In genomic region chr1:58235405-58235804, GRCm38 (mm10) we compare ENCODE assay signal across 22 mouse cellular contexts. TPM values are rescaled to one million over a fixed set of nuclear protein-coding genes. Genes with fewer than 3 reads are reported as not detected.
DNase-seq lines count a peak whose midpoint lies in the region; ATAC-seq and TF ChIP-seq lines count a peak whose summit lies in the region.
"Had no signal": no experiment of that assay in that cellular context is flagged by ENCODE, and none has a peak within 500 bp of the region (broad histone marks: within the 10 kb centered on the region; RNA-seq: fewer than 3 reads in every experiment).

No protein-coding gene starts in this region.

- no peak overlapping the region for H3K27ac ChIP-seq in heart, adult 2 months
- H3K27ac ChIP-seq in heart, embryonic 12.5 days (ENCODE audit: poor library complexity, severe bottlenecking): no peak overlapping the region
- H3K27ac ChIP-seq in liver, postnatal 0 days (ENCODE audit: low read depth): no peak overlapping the region
- no peak overlapping the region for H3K27ac ChIP-seq in liver, embryonic 11.5 days (ENCODE audit: low read depth, low read length)
- no peak overlapping the region for H3K27ac ChIP-seq in CH12.LX (ENCODE audit: insufficient read depth, low read depth)
- no peak overlapping the region for H3K27ac ChIP-seq in cortical plate, adult 2 months (ENCODE audit: insufficient read depth, low read length)
- H3K27ac ChIP-seq: limb, embryonic 12.5 days; midbrain, embryonic 10.5 days had no signal

- dilution Hi-C loops in CH12.LX (cut with MboI; ENCODE audit: extremely low pct_ligation_motif_present, extremely low pct_unique_long_range_greater_than_20kb, low sequenced_read_pairs): no loop called here

- H3K27me3 ChIP-seq in heart, adult 2 months (ENCODE audit: control insufficient read depth, insufficient read depth, low read length): no peaks in the 10 kb centered on the region
- no peaks in the 10 kb centered on the region for H3K27me3 ChIP-seq in heart, embryonic 12.5 days (replicated peaks)
- H3K27me3 ChIP-seq in liver, postnatal 0 days (ENCODE audit: insufficient read depth, low read length): no peaks in the 10 kb centered on the region
- H3K27me3 ChIP-seq in liver, embryonic 11.5 days (replicated peaks; ENCODE audit: control insufficient read depth, insufficient read depth, low read length): no peaks in the 10 kb centered on the region
- H3K27me3 ChIP-seq in CH12.LX (replicated peaks): no peaks in the 10 kb centered on the region
- H3K27me3 ChIP-seq: limb, embryonic 12.5 days had no signal

- H3K9ac ChIP-seq in heart, adult 2 months (ENCODE audit: low read depth, low read length): no peak overlapping the region
- no peak overlapping the region for H3K9ac ChIP-seq in heart, embryonic 12.5 days
- H3K9ac ChIP-seq in liver, postnatal 0 days (replicated peaks): no peak overlapping the region
- no peak overlapping the region for H3K9ac ChIP-seq in liver, embryonic 11.5 days (ENCODE audit: low read depth, low read length)
- H3K9ac ChIP-seq in CH12.LX (ENCODE audit: insufficient read depth, low read depth): no peak overlapping the region
- H3K9ac ChIP-seq: limb, embryonic 12.5 days had no signal

- TF ChIP-seq POLR2A in heart, adult 2 months (IDR thresholded peaks at IDR 0.05; ENCODE audit: insufficient read depth, low read depth, low read length): no peak
- no peak for TF ChIP-seq POLR2A in CH12.LX (IDR thresholded peaks at IDR 0.05; ENCODE audit: low read depth, low read length)
- no peak for TF ChIP-seq POLR2A in cortical plate, adult 2 months (IDR thresholded peaks at IDR 0.05; ENCODE audit: extremely low read depth, insufficient read depth, low read length)

- TF ChIP-seq EP300 in heart, adult 2 months (IDR thresholded peaks at IDR 0.05; ENCODE audit: insufficient read depth, low read depth, low read length): no peak
- TF ChIP-seq EP300 in liver, postnatal 0 days (IDR thresholded peaks at IDR 0.05; ENCODE audit: low read depth): no peak
- TF ChIP-seq EP300 in CH12.LX (IDR thresholded peaks at IDR 0.05; ENCODE audit: low read length): no peak

- H3K79me2 ChIP-seq in heart, adult 2 months (replicated peaks; ENCODE audit: control insufficient read depth, insufficient read depth, low read length): no peaks in the 10 kb centered on the region
- H3K79me2 ChIP-seq in CH12.LX (replicated peaks; ENCODE audit: control insufficient read depth, extremely low read depth, insufficient read depth, poor library complexity, severe bottlenecking): no peaks in the 10 kb centered on the region

- H3K4me3 ChIP-seq in heart, adult 2 months: no peak overlapping the region
- no peak overlapping the region for H3K4me3 ChIP-seq in heart, embryonic 12.5 days
- H3K4me3 ChIP-seq in liver, postnatal 0 days (ENCODE audit: low read depth, low read length): no peak overlapping the region
- H3K4me3 ChIP-seq in liver, embryonic 11.5 days (ENCODE audit: low read depth, low read length): no peak overlapping the region
- no peak overlapping the region for H3K4me3 ChIP-seq in CH12.LX (replicated peaks in 1 of 3; ENCODE audit: low read depth in 2 of 3, low read length in 2 of 3, poor library complexity in 1 of 3)
- H3K4me3 ChIP-seq in cortical plate, adult 2 months (ENCODE audit: insufficient read depth, low read length): no peak overlapping the region
- H3K4me3 ChIP-seq: limb, embryonic 12.5 days; midbrain, embryonic 10.5 days had no signal

- H3K4me1 ChIP-seq in heart, adult 2 months (ENCODE audit: control insufficient read depth, insufficient read depth, low read length): no peaks in the 10 kb centered on the region
- H3K4me1 ChIP-seq in heart, embryonic 12.5 days (replicated peaks): peaks cover 21% of the 10 kb centered on the region
- H3K4me1 ChIP-seq in liver, postnatal 0 days (ENCODE audit: insufficient read depth): peaks cover 3% of the 10 kb centered on the region; the same call in 1 of the 2 replicates
- peaks cover 4% of the 10 kb centered on the region; the same call in 1 of the 2 replicates for H3K4me1 ChIP-seq in liver, embryonic 11.5 days (replicated peaks; ENCODE audit: control insufficient read depth, insufficient read depth, low read length)
- peaks cover 9 to 24% of the 10 kb centered on the region in 2 experiments for H3K4me1 ChIP-seq in CH12.LX (ENCODE audit: control insufficient read depth in 1 of 2, insufficient read depth in 2 of 2)
- H3K4me1 ChIP-seq in cortical plate, adult 2 months (ENCODE audit: control insufficient read depth, insufficient read depth, low read length): no peaks in the 10 kb centered on the region

- H3K9me3 ChIP-seq in heart, embryonic 12.5 days (replicated peaks): no peaks in the 10 kb centered on the region
- no peaks in the 10 kb centered on the region for H3K9me3 ChIP-seq in liver, postnatal 0 days (ENCODE audit: low read length)
- no peaks in the 10 kb centered on the region for H3K9me3 ChIP-seq in liver, embryonic 11.5 days (ENCODE audit: control insufficient read depth, low read length)
- H3K9me3 ChIP-seq in CH12.LX (replicated peaks; ENCODE audit: low read length): no peaks in the 10 kb centered on the region
- H3K9me3 ChIP-seq: limb, embryonic 12.5 days; midbrain, embryonic 10.5 days had no signal

- WGBS in heart, adult 2 months: 43% methylated on average over 5 of the region's 5 CpGs
- 50% methylated on average over 5 of the region's 5 CpGs for WGBS in heart, embryonic 12.5 days
- WGBS in liver, postnatal 0 days (ENCODE audit: insufficient replicate concordance): 50% methylated on average over 5 of the region's 5 CpGs
- WGBS in liver, embryonic 11.5 days: 44% methylated on average over 5 of the region's 5 CpGs

- TF ChIP-seq RAD21 in CH12.LX (IDR thresholded peaks at IDR 0.05; ENCODE audit: low read depth, low read length): peak; percentile 34

- intact Hi-C loops in heart, adult 2 months (cut with DNase I): no loop called here

- DNase-seq in heart, adult 2 months: no peak
- DNase-seq in liver, postnatal 0 days: no peak
- no peak for DNase-seq in liver, embryonic 11.5 days (ENCODE audit: low spot score)
- peak; percentile 6 for DNase-seq in CH12.LX (ENCODE audit: extremely low read depth)
- DNase-seq in frontal cortex, postnatal 36 days (ENCODE audit: low spot score in 2 of 2): no peak
- DNase-seq: cerebellum, adult 11 months; gastrocnemius, postnatal 36 days; kidney, adult 8-10 months; kidney, postnatal 4 days; layer of hippocampus, postnatal 36 days; lung, postnatal 14 days; right cerebral cortex, postnatal 4 days; thymus, adult 18-20 months had no signal

- no peak overlapping the region for H3K4me2 ChIP-seq in heart, embryonic 12.5 days
- no peak overlapping the region for H3K4me2 ChIP-seq in liver, postnatal 0 days (ENCODE audit: low read depth, low read length)
- no peak overlapping the region for H3K4me2 ChIP-seq in liver, embryonic 11.5 days
- H3K4me2 ChIP-seq in CH12.LX (ENCODE audit: insufficient read depth, low read depth, poor library complexity, severe bottlenecking): no peak overlapping the region
- H3K4me2 ChIP-seq: limb, embryonic 12.5 days had no signal

- TF ChIP-seq CTCF in heart, adult 2 months (IDR thresholded peaks at IDR 0.05): peak; percentile 18; the same call in 1 of the 2 replicates
- TF ChIP-seq CTCF in liver, postnatal 0 days (IDR thresholded peaks at IDR 0.05; ENCODE audit: low read depth): peak; percentile 17; the same call in 1 of the 2 replicates
- peak in 1 of 2 experiments; percentile 63; a peak in 2 of 4 replicates for TF ChIP-seq CTCF in CH12.LX (conservative IDR thresholded peaks at IDR 0.05 in 1 of 2, IDR thresholded peaks at IDR 0.05 in 1 of 2; ENCODE audit: low read depth in 2 of 2, low read length in 2 of 2)
- TF ChIP-seq CTCF in cortical plate, adult 2 months (IDR thresholded peaks at IDR 0.05; ENCODE audit: extremely low read depth, insufficient read depth, low read length): peak; percentile 20; the same call in 1 of the 2 replicates

- H3K36me3 ChIP-seq in heart, adult 2 months (ENCODE audit: control insufficient read depth, insufficient read depth, low read length): no peaks in the 10 kb centered on the region
- no peaks in the 10 kb centered on the region for H3K36me3 ChIP-seq in heart, embryonic 12.5 days
- H3K36me3 ChIP-seq in liver, postnatal 0 days (replicated peaks; ENCODE audit: insufficient read depth, low read length): no peaks in the 10 kb centered on the region
- no peaks in the 10 kb centered on the region for H3K36me3 ChIP-seq in liver, embryonic 11.5 days (ENCODE audit: control insufficient read depth, insufficient read depth, low read length)
- H3K36me3 ChIP-seq in CH12.LX (replicated peaks in 1 of 2; ENCODE audit: control insufficient read depth in 1 of 2, insufficient read depth in 1 of 2, low read length in 1 of 2): no peaks in the 10 kb centered on the region
- H3K36me3 ChIP-seq: limb, embryonic 12.5 days; midbrain, embryonic 10.5 days had no signal

- in situ Hi-C loops in CH12.LX (cut with MboI; ENCODE audit: low pct_ligation_motif_present, low pct_unique_long_range_greater_than_20kb, low sequenced_read_pairs): no loop called here

- no peak for ATAC-seq in heart, embryonic 12.5 days (ENCODE audit: insufficient number of reproducible peaks, low FRiP score)
- ATAC-seq in liver, postnatal 0 days: no peak
- ATAC-seq in liver, embryonic 11.5 days (replicated peaks; ENCODE audit: low FRiP score): no peak
- ATAC-seq in cerebellum, adult (ENCODE audit: insufficient number of reproducible peaks, low FRiP score, low TSS enrichment): no peak

TF ChIP-seq in CH12.LX, 34 proteins besides CTCF, POLR2A, EP300 and RAD21:
- TF ChIP-seq MXI1 (IDR thresholded peaks at IDR 0.05; ENCODE audit: low read depth, low read length) (no peak), SMC3 (IDR thresholded peaks at IDR 0.05; ENCODE audit: low read depth, low read length) (peak; percentile 56)

RNA-seq across cellular contexts. Expression of gene Aox4, which starts 25.2 kb away (rescaled TPM):
- total RNA-seq in heart, adult 2 months (2021): not detected
- polyA plus RNA-seq in heart, adult 2 months (2012; rRNA removed): not detected in 2 replicates
- polyA plus RNA-seq in heart, embryonic 12.5 days (2016; fragmentation: Nextera tagmentation; extraction: Ambion mirVana): 0.14 and 0.27 TPM in 2 replicates
- not detected in 2 replicates for polyA plus RNA-seq in liver, postnatal 0 days (2015; fragmentation: Nextera tagmentation; extraction: Ambion mirVana)
- polyA plus RNA-seq in liver, embryonic 11.5 days (2014; fragmentation: Nextera tagmentation; extraction: Ambion mirVana): 1.7 and 2.3 TPM in 2 replicates
- 0.08 TPM in 1 of 2 replicates, not detected in the other for total RNA-seq in CH12.LX (2012; rRNA removed)
- total RNA-seq in CH12.LX (2014; rRNA removed): 0.05 and 0.07 TPM in 2 replicates
- polyA plus RNA-seq in CH12.LX (2012; ENCODE audit: insufficient read length, low read depth): 0.20 and 0.27 TPM in 2 replicates
- 1.0 and 1.1 TPM in 2 replicates for polyA plus RNA-seq in cortical plate, adult 2 months (2012; rRNA removed)
- polyA plus RNA-seq: C2C12; embryonic facial prominence, embryonic 11.5 days; hindbrain, embryonic 11.5 days had no signal

RNA-seq across cellular contexts. Expression of gene Aox2, which starts 42.7 kb away (rescaled TPM):
- not detected for total RNA-seq in heart, adult 2 months (2021)
- polyA plus RNA-seq in heart, adult 2 months (2012; rRNA removed): not detected in 2 replicates
- not detected in 2 replicates for polyA plus RNA-seq in heart, embryonic 12.5 days (2016; fragmentation: Nextera tagmentation; extraction: Ambion mirVana)
- polyA plus RNA-seq in liver, postnatal 0 days (2015; fragmentation: Nextera tagmentation; extraction: Ambion mirVana): 0.01 TPM in 2 replicates
- not detected in 2 replicates for polyA plus RNA-seq in liver, embryonic 11.5 days (2014; fragmentation: Nextera tagmentation; extraction: Ambion mirVana)
- total RNA-seq in CH12.LX (2012; rRNA removed) (not detected in 2 replicates), CH12.LX (2014; rRNA removed) (not detected in 2 replicates)
- not detected in 2 replicates for polyA plus RNA-seq in CH12.LX (2012; ENCODE audit: insufficient read length, low read depth)
- not detected in 2 replicates for polyA plus RNA-seq in cortical plate, adult 2 months (2012; rRNA removed)
- total RNA-seq: layer of hippocampus, postnatal 36 days had no signal
- polyA plus RNA-seq: C2C12; embryonic facial prominence, embryonic 11.5 days; heart, embryonic 14.5 days; midbrain, embryonic 10.5 days had no signal
